Mouse (Mus musculus): ENCODE data around the gene Oaf. TPM values are rescaled to one million over a fixed set of nuclear protein-coding genes. Genes with fewer than 3 reads are reported as not detected.
A peak's percentile ranks its signal among the peaks of the same experiment; 100 is the strongest.

The Oaf gene
- polyA plus RNA-seq (2016; fragmentation: Nextera tagmentation; extraction: Ambion mirVana): 89.3 and 106 TPM in 2 replicates

GRCm38 (mm10) chr9:43239712-43240593 lies at the start of gene Oaf:
Oaf (minus strand) TSS chr9:43239911.
- peaks cover 48% of the 10 kb centered on the region for H3K4me1 ChIP-seq

GRCm38 (mm10) chr9:43286870-43287269 lies 47.2 kb upstream of the Oaf start:
- H3K4me1 ChIP-seq: peaks cover 6% of the 10 kb centered on the region
- no peak overlapping the region for H3K27ac ChIP-seq
- peak overlapping the region; percentile 28 for H3K9ac ChIP-seq
- peak overlapping the region; percentile 36 for H3K4me2 ChIP-seq (replicated peaks)
- ATAC-seq (ENCODE audit: insufficient number of reproducible peaks, insufficient read depth, low FRiP score, low TSS enrichment): no peak
- no peak overlapping the region for H3K4me3 ChIP-seq
- 1% methylated on average over 20 of the region's 20 CpGs for WGBS
- no peaks in the 10 kb centered on the region for H3K27me3 ChIP-seq
- no peaks in the 10 kb centered on the region for H3K36me3 ChIP-seq
- H3K9me3 ChIP-seq: no peaks in the 10 kb centered on the region

More at GRCm38 (mm10) chr9:43239712-43240593, at the start of gene Oaf:
- H3K27me3 ChIP-seq: no peaks in the 10 kb centered on the region
- peaks cover 10% of the 10 kb centered on the region; the same call in 1 of the 2 replicates for H3K36me3 ChIP-seq
- peak within 1 kb of the TSS; percentile 97 for H3K4me3 ChIP-seq
- H3K4me2 ChIP-seq (replicated peaks): peak within 1 kb of the TSS; percentile 70
- H3K9me3 ChIP-seq: no peaks in the 10 kb centered on the region
- H3K27ac ChIP-seq: peak within 1 kb of the TSS; percentile 95
- WGBS: under 1% methylated on average over 44 of the region's 44 CpGs
- ATAC-seq (ENCODE audit: insufficient number of reproducible peaks, insufficient read depth, low FRiP score, low TSS enrichment): peak; percentile 90
- H3K9ac ChIP-seq: peak within 1 kb of the TSS; percentile 89

GRCm38 (mm10) chr9:43285281-43285680 lies 45.6 kb upstream of the Oaf start:
- Histone ChIP-seq H3K36me3 (no peaks in the 10 kb centered on the region), H3K4me3 (no peak overlapping the region), H3K4me1 (peaks cover 6% of the 10 kb centered on the region), H3K27me3 (no peaks in the 10 kb centered on the region), H3K27ac (no peak overlapping the region), H3K4me2 (replicated peaks) (no peak overlapping the region), H3K9me3 (no peaks in the 10 kb centered on the region), H3K9ac (no peak overlapping the region)
- no peak for ATAC-seq (ENCODE audit: insufficient number of reproducible peaks, insufficient read depth, low FRiP score, low TSS enrichment)
- 94% methylated on average over 4 of the region's 4 CpGs for WGBS

GRCm38 (mm10) chr9:43284284-43284683 lies 44.6 kb upstream of the Oaf start:
- WGBS: 6% methylated on average over 6 of the region's 6 CpGs
- peak; percentile 82 for ATAC-seq (ENCODE audit: insufficient number of reproducible peaks, insufficient read depth, low FRiP score, low TSS enrichment)
- H3K4me3 ChIP-seq: no peak overlapping the region

GRCm38 (mm10) chr9:43273735-43274134 lies 34.0 kb upstream of the Oaf start:
- Histone ChIP-seq H3K27me3 (peaks cover 26% of the 10 kb centered on the region), H3K4me3 (no peak overlapping the region), H3K9me3 (no peaks in the 10 kb centered on the region), H3K27ac (no peak overlapping the region), H3K4me2 (replicated peaks) (no peak overlapping the region), H3K36me3 (no peaks in the 10 kb centered on the region), H3K9ac (no peak overlapping the region), H3K4me1 (peaks cover 20% of the 10 kb centered on the region)
- WGBS: 85% methylated on average over 9 of the region's 9 CpGs
- no peak for ATAC-seq (ENCODE audit: insufficient number of reproducible peaks, insufficient read depth, low FRiP score, low TSS enrichment)

More at GRCm38 (mm10) chr9:43284284-43284683, 44.6 kb upstream of the Oaf start:
- H3K27ac ChIP-seq: no peak overlapping the region
- H3K9ac ChIP-seq: no peak overlapping the region
- H3K4me1 ChIP-seq: peaks cover 6% of the 10 kb centered on the region
- H3K27me3 ChIP-seq: no peaks in the 10 kb centered on the region
- H3K36me3 ChIP-seq: no peaks in the 10 kb centered on the region
- H3K9me3 ChIP-seq: no peaks in the 10 kb centered on the region
- H3K4me2 ChIP-seq (replicated peaks): no peak overlapping the region

- Histone ChIP-seq H3K27me3 (peaks cover 26% of the 10 kb centered on the region), H3K27ac (no peak overlapping the region)
- ATAC-seq (ENCODE audit: insufficient number of reproducible peaks, insufficient read depth, low FRiP score, low TSS enrichment): no peak
Observed at GRCm38 (mm10) chr9:43271761-43272518, 32.2 kb upstream of the Oaf start.

GRCm38 (mm10) chr9:43270723-43271252 lies 31.1 kb upstream of the Oaf start:
- peaks cover 20% of the 10 kb centered on the region for H3K4me1 ChIP-seq
- 4% methylated on average over 17 of the region's 17 CpGs for whole genome bisulfite sequencing
- no peak overlapping the region for H3K27ac ChIP-seq
- 0 out of 2 replicates have a peak, but pooled peaks cover 3% of the 10 kb centered on the region for H3K9me3 ChIP-seq
- H3K27me3 ChIP-seq: peaks cover 26% of the 10 kb centered on the region
- H3K9ac ChIP-seq: no peak overlapping the region
- no peak overlapping the region for H3K4me3 ChIP-seq
- no peak for ATAC-seq (ENCODE audit: insufficient number of reproducible peaks, insufficient read depth, low FRiP score, low TSS enrichment)
- peak overlapping the region; percentile 27 for H3K4me2 ChIP-seq (replicated peaks)
- H3K36me3 ChIP-seq: no peaks in the 10 kb centered on the region

More at GRCm38 (mm10) chr9:43271761-43272518, 32.2 kb upstream of the Oaf start:
- Histone ChIP-seq H3K4me3 (no peak overlapping the region), H3K9ac (no peak overlapping the region; the same call in 1 of the 2 replicates), H3K9me3 (0 out of 2 replicates have a peak, but pooled peaks cover 3% of the 10 kb centered on the region), H3K4me2 (replicated peaks) (no peak overlapping the region), H3K4me1 (peaks cover 20% of the 10 kb centered on the region), H3K36me3 (no peaks in the 10 kb centered on the region)
- 54% methylated on average over 14 of the region's 14 CpGs for WGBS

GRCm38 (mm10) chr9:43269166-43269565 lies 29.5 kb upstream of the Oaf start:
- H3K36me3 ChIP-seq: no peaks in the 10 kb centered on the region
- no peak overlapping the region for H3K4me2 ChIP-seq (replicated peaks)
- H3K4me3 ChIP-seq: no peak overlapping the region
- no peak overlapping the region for H3K27ac ChIP-seq
- peaks cover 26% of the 10 kb centered on the region for H3K27me3 ChIP-seq
- no peak overlapping the region for H3K9ac ChIP-seq
- H3K4me1 ChIP-seq: peaks cover 30% of the 10 kb centered on the region
- 19% methylated on average over 8 of the region's 8 CpGs for WGBS
- H3K9me3 ChIP-seq: 0 out of 2 replicates have a peak, but pooled peaks cover 3% of the 10 kb centered on the region
- ATAC-seq (ENCODE audit: insufficient number of reproducible peaks, insufficient read depth, low FRiP score, low TSS enrichment): no peak

- Histone ChIP-seq H3K9me3 (0 out of 2 replicates have a peak, but pooled peaks cover 3% of the 10 kb centered on the region), H3K4me3 (no peak overlapping the region), H3K4me1 (peaks cover 46% of the 10 kb centered on the region), H3K4me2 (replicated peaks) (no peak overlapping the region), H3K9ac (no peak overlapping the region), H3K27ac (no peak overlapping the region), H3K27me3 (peaks cover 26% of the 10 kb centered on the region), H3K36me3 (no peaks in the 10 kb centered on the region)
- WGBS: 73% methylated on average over 8 of the region's 8 CpGs
- no peak for ATAC-seq (ENCODE audit: insufficient number of reproducible peaks, insufficient read depth, low FRiP score, low TSS enrichment)
Observed at GRCm38 (mm10) chr9:43267357-43267756, 27.6 kb upstream of the Oaf start.

GRCm38 (mm10) chr9:43265194-43265593 lies 25.5 kb upstream of the Oaf start:
- ATAC-seq (ENCODE audit: insufficient number of reproducible peaks, insufficient read depth, low FRiP score, low TSS enrichment): no peak
- no peak overlapping the region for H3K4me3 ChIP-seq
- no peak overlapping the region for H3K4me2 ChIP-seq (replicated peaks)
- H3K27ac ChIP-seq: peak overlapping the region; percentile 30; the same call in 1 of the 2 replicates
- WGBS: 43% methylated on average over 9 of the region's 9 CpGs
- peaks cover 47% of the 10 kb centered on the region for H3K4me1 ChIP-seq
- H3K9ac ChIP-seq: no peak overlapping the region
- H3K36me3 ChIP-seq: no peaks in the 10 kb centered on the region
- H3K9me3 ChIP-seq: 0 out of 2 replicates have a peak, but pooled peaks cover 3% of the 10 kb centered on the region
- peaks cover 7% of the 10 kb centered on the region; the same call in 1 of the 2 replicates for H3K27me3 ChIP-seq

GRCm38 (mm10) chr9:43263946-43264451 lies 24.3 kb upstream of the Oaf start:
- Histone ChIP-seq H3K4me2 (replicated peaks) (no peak overlapping the region), H3K27me3 (no peaks in the 10 kb centered on the region), H3K27ac (peak overlapping the region; percentile 97), H3K4me3 (no peak overlapping the region), H3K9me3 (0 out of 2 replicates have a peak, but pooled peaks cover 3% of the 10 kb centered on the region), H3K36me3 (no peaks in the 10 kb centered on the region), H3K4me1 (peaks cover 54% of the 10 kb centered on the region), H3K9ac (no peak overlapping the region)
- WGBS: 10% methylated on average over 11 of the region's 11 CpGs
- ATAC-seq (ENCODE audit: insufficient number of reproducible peaks, insufficient read depth, low FRiP score, low TSS enrichment): no peak

Measured in embryonic facial prominence, embryonic 12.5 days (tissue).